Mouse (Mus musculus) thymus, adult 2 months (tissue): ENCODE results near the gene Cidec. TPM values are rescaled to one million over a fixed set of nuclear protein-coding genes. Genes with fewer than 3 reads are reported as not detected.

Experiments
- DNase-seq: peaks from one replicate; pipeline ENCODE4 v3.0.0; 2021
- H3K27ac ChIP-seq: fragments of 200-500 bp; 2 replicates; pipeline ENCODE4 v1.5.1; 2012; ENCODE audit warnings: low read length, control low read depth; ENCODE audit not compliant: control insufficient read depth, insufficient read depth
- H3K27me3 ChIP-seq: fragments of 200-500 bp; 2 replicates; pipeline ENCODE4 v1.6.1; 2012; ENCODE audit warnings: mild to moderate bottlenecking, low read length, moderate library complexity, mixed read lengths; ENCODE audit not compliant: control insufficient read depth, insufficient read depth
- H3K36me3 ChIP-seq: fragments of 200-500 bp; 2 replicates; pipeline ENCODE4 v1.6.1; 2012; ENCODE audit warnings: mild to moderate bottlenecking, low read length, moderate library complexity; ENCODE audit not compliant: control insufficient read depth, insufficient read depth
- H3K4me1 ChIP-seq: fragments of 200-500 bp; replicated peaks from 2 replicates; pipeline ENCODE4 v1.6.1; 2012; ENCODE audit warnings: low read length; ENCODE audit not compliant: control insufficient read depth, insufficient read depth
- H3K4me3 ChIP-seq: fragments of 200-500 bp; 2 replicates; pipeline ENCODE4 v1.5.1; 2012; ENCODE audit warnings: mild to moderate bottlenecking, low read length, control low read depth, moderate library complexity; ENCODE audit not compliant: control insufficient read depth, insufficient read depth
- CTCF ChIP-seq: fragments of 200-500 bp; IDR thresholded peaks from 2 replicates; pipeline ENCODE4 v1.5.1; 2012; ENCODE audit warnings: mild to moderate bottlenecking, control low read depth, low read length, moderate library complexity, borderline replicate concordance; ENCODE audit not compliant: control insufficient read depth, poor library complexity, insufficient read depth; ENCODE audit errors: extremely low read depth
- POLR2A ChIP-seq: fragments of 200-500 bp; IDR thresholded peaks from 2 replicates; pipeline ENCODE4 v1.6.1; 2012; ENCODE audit warnings: mild to moderate bottlenecking, low read length, control low read depth, moderate library complexity; ENCODE audit not compliant: control insufficient read depth, poor library complexity, insufficient read depth; ENCODE audit errors: extremely low read depth
- WGBS: fragments of 180-500 bp; shearing (Covaris S2); methylation state at CpG from one replicate; pipeline ENCODE4 v1.1.7; 2018; 5-methylcytosine and 5-hydroxymethylcytosine counted together
- polyA plus RNA-seq: library from polyadenylated mRNA; depleted of rRNA; stranded (reverse); fragments of >200 nt; gene quantifications from 2 replicates; pipeline ENCODE4 v1.2.3, GENCODE M21; 2012

Cidec gene
- polyA plus RNA-seq, 1 experiment: 103 TPM

- H3K27ac ChIP-seq: no peak overlapping the region
- TF ChIP-seq CTCF (no peak), POLR2A (no peak)
Measured at GRCm38 (mm10) chr6:113451839-113452238, 16.3 kb upstream of the Cidec start.

GRCm38 (mm10) chr6:113447639-113448038, 12.1 kb upstream of the Cidec start:
- TF ChIP-seq CTCF (no peak), POLR2A (no peak)
- Histone ChIP-seq H3K4me1 (peaks cover 6% of the 10 kb centered on the region), H3K4me3 (no peak overlapping the region), H3K27me3 (no peaks in the 10 kb centered on the region), H3K27ac (no peak overlapping the region), H3K36me3 (peaks cover 5% of the 10 kb centered on the region; the same call in 1 of the 2 replicates)
- WGBS: 99% methylated on average over 4 of the region's 4 CpGs
- no peak for DNase-seq

More at GRCm38 (mm10) chr6:113451839-113452238, 16.3 kb upstream of the Cidec start:
- no peaks in the 10 kb centered on the region for H3K27me3 ChIP-seq
- no peak for DNase-seq
- WGBS: 84% methylated on average over 2 of the region's 2 CpGs
- peaks cover 4% of the 10 kb centered on the region for H3K4me1 ChIP-seq
- H3K4me3 ChIP-seq: no peak overlapping the region
- H3K36me3 ChIP-seq: peaks cover 5% of the 10 kb centered on the region; the same call in 1 of the 2 replicates

- peaks cover 6% of the 10 kb centered on the region for H3K4me1 ChIP-seq
- H3K27me3 ChIP-seq: no peaks in the 10 kb centered on the region
- DNase-seq: no peak
- no peak overlapping the region for H3K27ac ChIP-seq
- H3K36me3 ChIP-seq: peaks cover 5% of the 10 kb centered on the region; the same call in 1 of the 2 replicates
- 91% methylated on average over 8 of the region's 8 CpGs for WGBS
- TF ChIP-seq CTCF: no peak
- TF ChIP-seq POLR2A: no peak
- no peak overlapping the region for H3K4me3 ChIP-seq
Measured at GRCm38 (mm10) chr6:113444207-113444965, 8.8 kb upstream of the Cidec start.

- no peak for TF ChIP-seq CTCF
- TF ChIP-seq POLR2A: no peak
- no peak for DNase-seq
- Histone ChIP-seq H3K4me1 (peaks cover 6% of the 10 kb centered on the region), H3K27ac (no peak overlapping the region), H3K36me3 (peaks cover 5% of the 10 kb centered on the region; the same call in 1 of the 2 replicates), H3K4me3 (peak overlapping the region; percentile 91), H3K27me3 (no peaks in the 10 kb centered on the region)
- WGBS: 55% methylated on average over 12 of the region's 12 CpGs
Measured at GRCm38 (mm10) chr6:113443091-113443490, 7.5 kb upstream of the Cidec start.

- TF ChIP-seq POLR2A (peak; percentile 66), CTCF (no peak)
- under 1% methylated on average over 45 of the region's 45 CpGs for WGBS
Measured at GRCm38 (mm10) chr6:113442442-113443090, 7.0 kb upstream of the Cidec start, which contains the start of gene Jagn1. Gene Jagn1, plus strand, starts transcription at chr6:113442569.

GRCm38 (mm10) chr6:113442087-113442441, 6.5 kb upstream of the Cidec start:
- Histone ChIP-seq H3K4me1 (peaks cover 6% of the 10 kb centered on the region), H3K27me3 (no peaks in the 10 kb centered on the region), H3K36me3 (no peaks in the 10 kb centered on the region), H3K4me3 (peak overlapping the region; percentile 91), H3K27ac (no peak overlapping the region)
- no peak for TF ChIP-seq POLR2A
- TF ChIP-seq CTCF: no peak
- no peak for DNase-seq
- WGBS: 36% methylated on average over 9 of the region's 9 CpGs

More at GRCm38 (mm10) chr6:113442442-113443090, 7.0 kb upstream of the Cidec start, which contains the start of gene Jagn1:
- Histone ChIP-seq H3K4me3 (peak within 1 kb of the TSS; percentile 91), H3K36me3 (peaks cover under 1% of the 10 kb centered on the region; the same call in 1 of the 2 replicates), H3K4me1 (peaks cover 6% of the 10 kb centered on the region), H3K27me3 (no peaks in the 10 kb centered on the region), H3K27ac (no peak within 1 kb of the TSS)
- DNase-seq: peak; percentile 95
